Mouse (Mus musculus) mature B cell (primary cell): Measurements from ENCODE around the gene Ildr1.

Experiments
- in situ Hi-C: fragments of 300-500 bp; cut with MboI; formaldehyde crosslinking; loops from 2 replicates; pipeline ENCODE4 v1.14.3; 2019

The Ildr1 gene

GRCm38 (mm10) chr16:36700484-36700883 lies 6.7 kb downstream of the Ildr1 start:
- in situ Hi-C loops, result no loop called here

DNA sequence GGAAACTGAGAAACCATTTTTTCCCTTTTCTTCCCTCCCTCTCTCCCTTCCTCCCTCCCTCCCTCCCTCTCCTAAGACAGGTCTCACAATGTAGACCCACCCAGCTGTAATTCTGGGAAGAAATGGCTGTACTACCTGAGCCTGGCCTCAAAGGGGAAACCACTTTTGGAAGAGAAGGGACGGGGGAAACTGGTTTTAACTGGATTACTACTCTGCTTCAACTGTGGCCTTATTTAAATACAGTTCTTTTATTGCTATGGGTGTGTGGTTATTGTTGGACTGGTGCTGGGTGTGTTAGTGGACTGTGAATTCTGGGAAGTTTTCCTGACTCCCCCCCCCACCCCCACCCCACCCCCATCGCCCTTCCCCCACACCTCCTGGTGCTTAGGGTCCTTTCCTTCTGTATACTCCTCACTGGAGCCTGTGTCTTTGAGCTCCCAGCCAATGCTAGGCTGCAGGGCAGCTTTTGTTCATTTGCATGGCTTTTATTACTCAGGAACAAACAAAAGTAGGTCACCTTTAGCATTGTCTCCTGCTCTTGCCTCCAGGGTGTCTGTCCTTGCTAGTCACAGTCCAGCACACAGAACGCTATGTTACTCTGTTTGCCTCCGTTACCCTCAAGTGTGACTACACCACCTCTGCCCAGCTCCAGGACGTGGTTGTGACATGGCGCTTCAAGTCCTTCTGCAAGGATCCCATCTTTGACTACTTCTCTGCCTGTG lies 14.1 kb downstream of the Ildr1 start:
- in situ Hi-C loops, result no loop called here

DNA sequence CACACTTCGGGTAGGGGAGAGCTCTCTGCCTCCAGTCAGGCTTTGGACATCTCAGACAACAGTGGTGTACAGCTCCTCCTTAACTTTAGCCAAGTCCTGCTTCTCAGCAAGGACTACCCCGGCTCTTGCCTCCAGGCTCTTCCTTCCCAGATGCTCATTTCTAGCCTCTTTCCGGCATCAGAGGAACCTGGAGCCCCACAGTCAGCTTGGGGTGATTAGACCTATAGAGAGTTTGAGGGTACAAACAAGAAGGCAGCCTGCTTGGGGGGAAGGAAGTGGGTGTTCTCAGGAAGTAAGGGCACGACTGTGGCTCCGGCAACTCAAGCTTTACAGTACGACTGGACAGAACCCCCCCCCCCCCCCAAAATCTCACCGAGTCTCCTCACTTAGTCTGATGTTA lies 15.0 kb downstream of the Ildr1 start:
- in situ Hi-C loops, result no loop called here

DNA sequence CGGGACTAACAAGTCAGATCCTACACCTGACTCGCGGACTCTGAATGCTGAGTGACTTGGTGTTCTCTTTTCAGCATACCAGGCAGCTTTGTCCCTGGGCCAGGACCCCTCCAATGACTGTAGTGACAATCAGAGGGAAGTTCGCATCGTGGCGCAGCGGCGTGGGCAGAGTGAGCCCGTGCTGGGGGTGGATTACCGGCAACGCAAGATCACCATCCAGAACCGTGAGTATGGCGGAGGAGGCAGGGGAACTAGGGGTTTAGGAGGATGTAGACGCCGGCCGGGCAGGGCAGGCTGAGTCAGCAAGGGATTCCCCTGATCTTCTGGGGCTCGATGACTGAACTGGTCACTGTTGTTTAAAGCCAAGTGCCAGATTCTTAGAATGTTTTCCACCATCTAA lies 15.6 kb downstream of the Ildr1 start:
- in situ Hi-C loops, result no loop called here

- in situ Hi-C loops, result loop anchor here (5.0 kb wide), 1 partner anchor 233 kb away; no protein-coding TSS in a partner anchor
Observed at GRCm38 (mm10) chr16:36710794-36711193, 17.0 kb downstream of the Ildr1 start.

DNA sequence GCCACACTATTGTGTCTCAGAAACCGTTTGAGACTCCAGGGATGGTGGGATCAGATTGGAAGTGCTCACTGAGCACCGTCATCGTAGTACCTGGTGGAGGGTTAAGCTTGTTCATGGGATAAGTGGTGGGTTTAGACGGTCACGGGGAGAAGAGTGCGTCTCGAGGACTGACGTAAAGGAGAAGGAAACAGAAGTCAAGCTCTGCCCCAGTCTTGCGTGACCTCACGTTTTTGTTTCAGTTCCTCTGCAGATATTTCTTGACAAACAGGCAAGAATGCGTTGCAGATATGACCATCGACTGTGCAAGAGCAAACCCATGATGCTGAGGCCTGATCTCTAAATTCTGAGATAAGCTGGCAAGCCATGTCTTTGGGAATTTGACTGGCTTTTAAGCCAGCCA lies 18.0 kb downstream of the Ildr1 start:
- in situ Hi-C loops, result loop anchor here (5.0 kb wide), 1 partner anchor 234 kb away; no protein-coding TSS in a partner anchor

DNA sequence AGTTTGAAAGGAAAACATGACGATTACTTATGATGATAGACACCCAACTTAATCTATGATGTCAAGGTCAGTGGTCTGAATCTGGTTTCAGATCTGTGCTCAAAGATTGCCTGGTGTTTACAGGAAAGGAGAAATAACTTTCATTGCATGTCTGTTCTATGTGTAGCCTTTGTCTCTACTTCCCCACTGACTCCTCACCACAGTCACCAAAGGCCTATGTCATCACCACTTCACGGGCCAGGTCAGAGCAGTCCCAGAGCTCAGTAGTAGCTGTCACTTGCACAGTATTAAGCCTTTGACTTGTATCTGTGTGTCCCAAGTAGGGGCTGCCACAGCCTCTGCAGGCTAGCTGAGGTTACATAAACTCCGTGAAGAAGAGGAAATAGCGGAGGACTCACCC lies 23.7 kb downstream of the Ildr1 start:
- in situ Hi-C loops, result loop anchor here (5.0 kb wide), 1 partner anchor 80 kb away; no protein-coding TSS in a partner anchor

DNA sequence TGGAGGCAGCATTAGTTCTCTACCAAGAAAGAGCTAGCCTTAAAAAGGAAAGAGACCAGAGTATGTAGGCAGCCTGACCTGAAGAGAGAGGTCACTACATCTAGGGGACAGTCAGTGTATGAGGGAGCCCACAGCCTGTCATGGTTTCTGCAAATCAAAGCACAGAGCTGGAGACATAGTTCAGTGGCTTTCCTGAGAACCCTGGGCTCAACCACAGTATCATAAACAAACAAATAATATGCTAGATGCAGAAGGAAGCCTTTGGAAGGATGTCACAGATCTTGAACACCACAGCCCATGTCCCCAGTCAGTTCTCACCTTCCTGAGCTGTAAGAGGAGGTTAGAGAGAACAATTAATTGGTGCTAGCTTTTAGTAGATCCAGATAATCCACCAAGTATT lies 24.9 kb downstream of the Ildr1 start:
- in situ Hi-C loops, result loop anchor here (5.0 kb wide), 1 partner anchor 81 kb away; no protein-coding TSS in a partner anchor

GRCm38 (mm10) chr16:36720194-36721055 lies 26.6 kb downstream of the Ildr1 start:
- in situ Hi-C loops, result loop anchor here (10.0 kb wide), 1 partner anchor 94 kb away; no protein-coding TSS in a partner anchor

DNA sequence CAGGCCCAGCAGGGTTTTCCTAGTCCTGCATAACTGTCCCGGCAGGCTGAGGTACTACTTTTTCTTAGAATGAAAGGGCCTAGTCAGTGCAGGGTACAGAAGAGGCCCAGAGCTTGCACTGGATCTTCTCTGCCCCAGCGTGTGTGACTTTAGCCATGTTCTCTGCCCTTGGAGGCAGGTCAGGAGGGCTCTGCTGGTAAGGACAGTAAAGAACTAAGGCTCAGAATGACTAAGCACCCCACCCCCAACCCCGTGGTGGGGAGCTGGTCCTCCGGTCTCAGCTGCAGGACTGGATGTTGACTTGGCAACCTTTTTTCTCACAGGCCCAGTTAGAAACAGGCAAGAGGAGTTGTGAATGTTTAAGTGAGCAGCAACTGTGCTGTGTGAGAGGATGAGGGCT lies 29.0 kb downstream of the Ildr1 start:
- in situ Hi-C loops, result loop anchor here (10.0 kb wide), 1 partner anchor 92 kb away; no protein-coding TSS in a partner anchor

DNA sequence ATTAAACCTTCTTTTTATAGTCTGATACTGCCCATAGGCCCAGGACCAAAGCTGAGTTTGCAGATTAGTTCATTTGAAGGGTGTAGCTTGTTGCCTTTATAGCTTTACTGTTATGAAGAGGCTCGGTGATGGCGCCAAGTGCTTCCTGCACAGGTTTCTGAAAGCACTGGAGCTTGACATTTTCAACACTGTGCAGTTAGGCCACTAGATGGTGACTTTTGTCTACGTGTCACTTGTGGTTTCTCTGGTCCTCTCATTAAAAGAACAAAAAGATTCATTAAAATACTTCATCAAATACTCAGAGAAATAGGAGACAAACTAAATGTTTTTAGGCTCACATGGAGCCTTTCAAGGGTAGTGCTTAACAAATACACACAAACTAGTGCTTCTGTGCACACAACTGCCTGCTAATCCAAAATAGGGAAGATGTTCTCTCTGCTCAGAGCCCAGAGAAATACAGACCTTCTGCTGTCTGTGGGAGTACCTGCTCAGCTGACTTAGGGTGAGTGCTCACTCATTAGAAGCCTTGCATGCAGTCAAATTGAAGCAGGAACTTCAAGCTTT lies 30.2 kb downstream of the Ildr1 start:
- in situ Hi-C loops, result loop anchor here (10.0 kb wide), 1 partner anchor 91 kb away; no protein-coding TSS in a partner anchor

GRCm38 (mm10) chr16:36728959-36729358 lies 35.2 kb downstream of the Ildr1 start:
- in situ Hi-C loops, result loop anchor here (10.0 kb wide), 1 partner anchor 86 kb away; no protein-coding TSS in a partner anchor

DNA sequence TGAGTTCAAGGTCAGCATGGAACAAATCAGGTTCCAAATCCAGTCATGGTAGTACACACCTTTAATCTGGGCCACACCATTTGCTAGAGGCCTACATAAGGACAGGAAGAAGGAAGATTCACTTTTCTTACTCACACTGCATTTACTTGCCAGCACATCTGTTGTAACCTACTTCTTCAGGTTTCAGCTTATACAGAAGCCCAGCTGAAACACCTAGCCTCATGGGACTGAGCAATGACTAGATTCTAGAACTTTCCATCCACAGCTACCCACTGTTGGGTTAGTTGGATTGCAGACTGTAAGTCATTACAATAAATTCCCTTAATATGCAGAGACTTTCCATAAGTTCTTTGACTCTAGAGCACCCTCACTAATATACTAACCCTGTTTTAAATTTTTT lies 38.8 kb downstream of the Ildr1 start:
- in situ Hi-C loops, result no loop called here

DNA sequence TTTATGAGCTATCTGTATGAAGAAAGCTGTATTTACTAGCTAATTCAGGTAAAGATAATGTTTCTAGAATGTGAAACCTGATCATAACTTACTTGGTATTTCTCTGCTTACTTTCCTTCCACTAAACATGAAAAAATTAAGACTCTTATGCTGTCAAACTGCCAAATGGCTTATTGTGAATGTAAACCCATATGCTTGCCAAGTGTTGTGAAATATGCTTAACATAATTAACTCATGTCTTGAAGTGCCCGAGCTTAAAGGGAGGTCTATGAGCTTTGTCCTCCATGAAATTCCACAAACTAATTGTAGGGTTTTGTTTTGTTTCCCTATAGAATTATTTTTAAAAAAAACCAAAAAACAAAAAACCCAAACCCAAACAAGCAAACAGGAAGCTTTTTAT lies 40.0 kb downstream of the Ildr1 start:
- in situ Hi-C loops, result no loop called here

GRCm38 (mm10) chr16:36735421-36735820 lies 41.6 kb downstream of the Ildr1 start:
- in situ Hi-C loops, result no loop called here

DNA sequence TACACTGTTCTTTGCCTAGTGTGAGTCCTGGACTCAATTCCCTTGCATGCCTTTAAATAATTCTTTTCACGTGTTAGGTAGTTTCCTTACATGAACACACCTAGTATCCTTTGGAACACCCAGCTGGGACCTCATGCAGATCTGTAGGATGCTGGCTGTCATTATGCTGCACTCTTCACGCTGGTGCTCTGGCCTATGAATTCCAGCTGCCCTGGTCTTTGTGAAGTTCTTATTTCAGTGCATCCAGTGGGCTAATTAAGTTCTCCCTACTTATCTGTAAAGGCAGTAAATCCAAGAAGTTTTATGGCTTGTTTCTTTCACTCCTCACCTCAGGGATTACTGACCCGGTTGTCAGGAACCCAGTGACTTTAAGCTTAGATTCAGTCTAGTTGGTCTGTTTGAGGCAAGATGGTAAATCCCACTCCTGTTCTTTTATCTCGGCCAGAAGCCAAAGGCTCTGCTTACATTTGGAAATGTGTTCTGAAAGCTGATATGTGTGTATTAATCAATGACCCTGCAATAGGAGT lies 45.7 kb downstream of the Ildr1 start:
- in situ Hi-C loops, result no loop called here

GRCm38 (mm10) chr16:36743580-36743979 lies 49.8 kb downstream of the Ildr1 start:
- in situ Hi-C loops, result no loop called here

- in situ Hi-C loops, result no loop called here
Observed at GRCm38 (mm10) chr16:36747068-36747467, 53.3 kb downstream of the Ildr1 start.

GRCm38 (mm10) chr16:36747767-36748166 lies 54.0 kb downstream of the Ildr1 start:
- in situ Hi-C loops, result no loop called here

- in situ Hi-C loops, result no loop called here
Observed at GRCm38 (mm10) chr16:36751979-36752378, 58.2 kb downstream of the Ildr1 start.

DNA sequence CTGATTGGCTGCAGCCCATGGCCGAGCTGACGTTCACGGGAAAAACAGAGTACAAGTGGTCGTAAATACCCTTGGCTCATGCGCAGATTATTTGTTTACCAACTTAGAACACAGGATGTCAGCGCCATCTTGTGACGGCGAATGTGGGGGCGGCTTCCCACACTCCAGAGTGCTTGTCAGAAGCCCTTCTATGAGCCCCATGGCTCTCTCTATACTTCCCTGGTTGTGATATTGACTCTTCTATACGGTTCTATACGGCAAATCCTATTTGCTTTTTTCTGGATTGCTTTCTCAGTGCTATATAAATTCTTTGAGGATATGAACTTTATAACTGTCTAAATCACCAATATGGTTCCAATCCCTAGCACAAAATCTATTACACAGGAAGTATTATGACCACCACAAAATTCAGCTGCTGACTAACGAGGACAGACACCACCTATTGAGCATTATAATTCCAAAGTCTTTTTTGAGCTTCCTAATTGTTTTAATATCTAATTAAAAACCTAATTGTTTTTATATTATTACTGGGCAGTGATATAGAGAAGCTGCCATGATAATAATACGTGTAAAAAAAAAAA lies 76.5 kb downstream of the Ildr1 start:
- in situ Hi-C loops, result no loop called here

- in situ Hi-C loops, result no loop called here
Observed at GRCm38 (mm10) chr16:36770830-36771229, 77.1 kb downstream of the Ildr1 start.
